Mouse (Mus musculus) CH12.LX (cell line): ENCODE data around the gene Srd5a1. TPM values are rescaled to one million over a fixed set of nuclear protein-coding genes. Genes with fewer than 3 reads are reported as not detected.
"Not testable (repeated sequence)": the region's sequence is repeated elsewhere in the genome, so short reads cannot be mapped to it uniquely, and the experiment has no call there.

ENCODE experiments used
- DNase-seq: peaks from one replicate; pipeline ENCODE4 v3.0.0-alpha.2; 2013; ENCODE audit errors: extremely low read depth
- H3K27ac ChIP-seq: 2 replicates; pipeline ENCODE4 v1.5.1; 2012; ENCODE audit warnings: low read depth, mild to moderate bottlenecking, control low read depth, moderate library complexity; ENCODE audit not compliant: insufficient read depth
- H3K27me3 ChIP-seq: replicated peaks from 2 replicates; pipeline ENCODE3; 2012; ENCODE audit warnings: inconsistent platforms
- H3K36me3 ChIP-seq, 2 experiments: replicated peaks in 1 of 2; 2 replicates each; pipeline versions ENCODE3 to v1.6.1; 2012; ENCODE audit warnings: inconsistent platforms in 1 of 2, low read length in 1 of 2, mild to moderate bottlenecking in 1 of 2, mixed read lengths in 1 of 2, moderate library complexity in 1 of 2; ENCODE audit not compliant: control insufficient read depth in 1 of 2, insufficient read depth in 1 of 2
- H3K4me1 ChIP-seq, 2 experiments: 2 replicates each; pipeline ENCODE4 v1.6.1; 2012; ENCODE audit warnings: inconsistent platforms in 1 of 2, moderate library complexity in 1 of 2; ENCODE audit not compliant: insufficient read depth in 2 of 2, control insufficient read depth in 1 of 2
- H3K4me2 ChIP-seq: 2 replicates; pipeline ENCODE4 v1.6.1; 2012; ENCODE audit warnings: low read depth, mild to moderate bottlenecking, control low read depth; ENCODE audit not compliant: poor library complexity, insufficient read depth, severe bottlenecking
- H3K4me3 ChIP-seq, 3 experiments: fragments of 150-350 bp in 1 of 3; sonication (generic) in 1 of 3; replicated peaks in 1 of 3; 2 replicates each; pipeline versions ENCODE3 to v1.5.1; 2011 to 2012; ENCODE audit warnings: low read depth in 2 of 3, low read length in 2 of 3, mild to moderate bottlenecking in 2 of 3, moderate library complexity in 2 of 3, control low read depth in 1 of 3, improper control_type of control experiment in 1 of 3, inconsistent platforms in 1 of 3, mixed read lengths in 1 of 3; ENCODE audit not compliant: poor library complexity in 1 of 3
- H3K79me2 ChIP-seq: replicated peaks from 2 replicates; pipeline ENCODE4 v1.6.1; 2012; ENCODE audit warnings: mild to moderate bottlenecking, moderate library complexity; ENCODE audit not compliant: control insufficient read depth, poor library complexity, insufficient read depth, severe bottlenecking; ENCODE audit errors: extremely low read depth
- H3K9ac ChIP-seq: 2 replicates; pipeline ENCODE4 v1.6.1; 2012; ENCODE audit warnings: low read depth, mild to moderate bottlenecking, control low read depth, moderate library complexity; ENCODE audit not compliant: insufficient read depth
- H3K9me3 ChIP-seq: replicated peaks from 2 replicates; pipeline ENCODE3; 2012; ENCODE audit warnings: low read length, inconsistent platforms, mixed read lengths
- CHD1 ChIP-seq: IDR thresholded peaks from 2 replicates; pipeline ENCODE4 v1.6.1; 2012; ENCODE audit warnings: low read depth, low read length, improper control_type of control experiment, inconsistent platforms
- CTCF ChIP-seq, 2 experiments: IDR thresholded peaks in 1 of 2; conservative IDR thresholded peaks in 1 of 2; 2 replicates each; pipeline ENCODE4 v1.5.1; 2011 to 2012; ENCODE audit warnings: low read depth in 2 of 2, low read length in 2 of 2, improper control_type of control experiment in 1 of 2, inconsistent platforms in 1 of 2, mild to moderate bottlenecking in 1 of 2, moderate library complexity in 1 of 2
- ELF1 ChIP-seq: IDR thresholded peaks from 2 replicates; pipeline ENCODE4 v1.6.1; 2014; ENCODE audit warnings: low read depth, mild to moderate bottlenecking, inconsistent platforms, low read length, improper control_type of control experiment
- ETS1 ChIP-seq: conservative IDR thresholded peaks from 2 replicates; pipeline ENCODE4 v1.6.1; 2012; ENCODE audit warnings: low read depth, mild to moderate bottlenecking, inconsistent platforms, low read length, improper control_type of control experiment, moderate library complexity
- GABPA ChIP-seq: IDR thresholded peaks from 2 replicates; pipeline ENCODE4 v1.6.1; 2012; ENCODE audit warnings: low read depth, low read length, improper control_type of control experiment, inconsistent platforms; ENCODE audit not compliant: insufficient replicate concordance
- IRF4 ChIP-seq: IDR thresholded peaks from 2 replicates; pipeline ENCODE4 v1.6.1; 2014; ENCODE audit warnings: low read depth, mild to moderate bottlenecking, inconsistent platforms, low read length, improper control_type of control experiment
- JUN ChIP-seq: IDR thresholded peaks from 2 replicates; pipeline ENCODE4 v1.6.1; 2011; ENCODE audit warnings: low read depth, mild to moderate bottlenecking, low read length, improper control_type of control experiment, moderate library complexity; ENCODE audit not compliant: insufficient read depth
- JUND ChIP-seq: conservative IDR thresholded peaks from 2 replicates; pipeline ENCODE4 v1.6.1; 2011; ENCODE audit warnings: low read depth, low read length, improper control_type of control experiment
- KAT2A ChIP-seq: IDR thresholded peaks from 2 replicates; pipeline ENCODE4 v1.6.1; 2012; ENCODE audit warnings: low read length, improper control_type of control experiment, inconsistent platforms; ENCODE audit not compliant: insufficient replicate concordance
- MAFK ChIP-seq: IDR thresholded peaks from 2 replicates; pipeline ENCODE4 v1.6.1; 2011; ENCODE audit warnings: low read length, improper control_type of control experiment; ENCODE audit not compliant: insufficient replicate concordance
- MAX ChIP-seq: IDR thresholded peaks from 2 replicates; pipeline ENCODE4 v1.6.1; 2011; ENCODE audit warnings: low read length, improper control_type of control experiment
- MXI1 ChIP-seq: IDR thresholded peaks from 2 replicates; pipeline ENCODE4 v1.6.1; 2011; ENCODE audit warnings: mild to moderate bottlenecking, low read depth, low read length, improper control_type of control experiment
- MYC ChIP-seq: IDR thresholded peaks from 2 replicates; pipeline ENCODE4 v1.6.1; 2011; ENCODE audit warnings: low read depth, mild to moderate bottlenecking, improper control_type of control experiment, low read length
- PAX5 ChIP-seq: IDR thresholded peaks from 2 replicates; pipeline ENCODE4 v1.6.1; 2012; ENCODE audit warnings: low read length, inconsistent platforms, mixed read lengths
- POLR2A ChIP-seq: IDR thresholded peaks from 2 replicates; pipeline ENCODE4 v1.6.1; 2011; ENCODE audit warnings: low read depth, mild to moderate bottlenecking, improper control_type of control experiment, low read length
- TBP ChIP-seq: conservative IDR thresholded peaks from 2 replicates; pipeline ENCODE4 v1.6.1; 2011; ENCODE audit warnings: low read depth, low read length, improper control_type of control experiment
- USF1 ChIP-seq: IDR thresholded peaks from 2 replicates; pipeline ENCODE4 v1.6.1; 2014; ENCODE audit warnings: low read depth, mild to moderate bottlenecking, inconsistent platforms, low read length, improper control_type of control experiment
- ZC3H11A ChIP-seq: IDR thresholded peaks from 2 replicates; pipeline ENCODE4 v1.6.1; 2012; ENCODE audit warnings: low read depth, mild to moderate bottlenecking, inconsistent platforms, low read length, improper control_type of control experiment
- ZKSCAN1 ChIP-seq: IDR thresholded peaks from 2 replicates; pipeline ENCODE4 v1.6.1; 2012; ENCODE audit warnings: low read depth, inconsistent platforms, low read length, improper control_type of control experiment, borderline replicate concordance
- dilution Hi-C: fragments of 300-500 bp; cut with MboI; formaldehyde crosslinking; loops from 2 replicates; pipeline ENCODE4 v1.14.3; 2020; ENCODE audit warnings: low sequenced_read_pairs; ENCODE audit not compliant: extremely low pct_unique_long_range_greater_than_20kb, extremely low pct_ligation_motif_present
- in situ Hi-C: fragments of 300-500 bp; cut with MboI; formaldehyde crosslinking; loops from 3 replicates; pipeline ENCODE4 v1.14.3; 2019; ENCODE audit warnings: low sequenced_read_pairs, low pct_ligation_motif_present, low pct_unique_long_range_greater_than_20kb, mixed read lengths
- polyA plus RNA-seq: library from polyadenylated mRNA; unstranded; fragments of >175 nt; gene quantifications from 2 replicates; pipeline ENCODE4 v1.2.1, GENCODE M21; 2012; ENCODE audit warnings: low read depth; ENCODE audit not compliant: insufficient read length
- total RNA-seq, 2 experiments: library from RNA; depleted of rRNA; stranded (reverse); fragments of 300-350 nt in 1 of 2; fragments of >200 nt in 1 of 2; gene quantifications; 2 replicates each; pipeline ENCODE4 v1.2.3; 2012 to 2014

Srd5a1 gene
- total and polyA plus RNA-seq, 3 experiments, result 1.2 to 2.4 (median 2.3) TPM

DNA sequence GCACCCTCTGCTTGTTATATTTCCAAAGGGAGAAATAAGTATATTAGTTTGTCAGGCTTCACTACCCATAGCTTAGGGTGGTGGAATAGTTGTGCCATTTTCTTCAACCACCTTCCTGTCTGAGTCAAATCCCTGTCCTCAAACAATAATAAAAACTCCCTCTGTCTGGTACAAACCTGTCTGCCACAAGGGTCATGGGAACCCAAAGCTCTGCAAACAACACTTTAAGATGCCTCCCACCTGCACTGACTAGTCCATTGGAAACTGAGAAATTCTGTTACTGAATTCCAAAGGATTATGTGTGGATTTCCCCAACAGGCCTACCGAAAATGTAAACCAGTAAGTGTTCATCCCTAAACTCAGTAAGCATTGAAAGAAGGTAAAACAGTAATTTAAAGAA is 6.6 kb downstream of the Srd5a1 start:
- Histone ChIP-seq H3K9ac (no peak overlapping the region), H3K4me2 (no peak overlapping the region), H3K27me3 (no peaks in the 10 kb centered on the region), H3K4me3 (no peak overlapping the region), H3K27ac (no peak overlapping the region), H3K9me3 (no peaks in the 10 kb centered on the region), H3K4me1 (no peaks in the 10 kb centered on the region), H3K36me3 (no peaks in the 10 kb centered on the region)
- DNase-seq, result no peak
- dilution Hi-C loops, result no loop called here
- TF ChIP-seq ETS1 (no peak), KAT2A (no peak), CTCF (conservative IDR thresholded peaks at IDR 0.05 in 1 of 2, IDR thresholded peaks at IDR 0.05 in 1 of 2; ENCODE audit: low read depth in 2 of 2, low read length in 2 of 2) (no peak), GABPA (no peak), ZC3H11A (no peak)
- TF ChIP-seq, all 38 proteins: peak for 0
- in situ Hi-C loops, result no loop called here
- no peaks in the 10 kb centered on the region for H3K79me2 ChIP-seq

DNA sequence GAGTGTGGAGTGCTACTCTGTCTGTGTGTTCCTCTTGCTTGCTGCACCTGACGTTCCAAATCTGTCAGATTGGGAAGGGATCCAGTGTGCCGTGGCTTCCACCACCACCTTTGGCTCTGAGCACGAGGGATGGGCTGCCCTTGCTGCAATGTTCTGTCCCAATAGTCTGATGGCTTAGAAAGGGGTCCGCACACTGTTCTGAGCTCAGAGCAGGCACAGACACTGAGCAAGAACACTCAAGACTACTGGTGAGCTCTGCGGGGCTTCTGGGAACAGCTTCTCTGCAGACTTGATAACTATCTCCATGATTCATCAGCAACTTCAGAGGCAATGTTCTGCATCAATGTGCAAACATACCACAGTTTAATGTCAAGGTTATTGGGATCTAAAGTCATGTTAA is 9.9 kb downstream of the Srd5a1 start:
- Histone ChIP-seq H3K4me2 (no peak overlapping the region), H3K36me3 (no peaks in the 10 kb centered on the region), H3K4me3 (no peak overlapping the region), H3K4me1 (no peaks in the 10 kb centered on the region), H3K9me3 (no peaks in the 10 kb centered on the region), H3K9ac (no peak overlapping the region), H3K27me3 (no peaks in the 10 kb centered on the region), H3K27ac (no peak overlapping the region), H3K79me2 (no peaks in the 10 kb centered on the region)
- TF ChIP-seq TBP (no peak), USF1 (no peak), ETS1 (no peak), PAX5 (no peak), ZC3H11A (no peak), IRF4 (no peak), MAFK (no peak), ZKSCAN1 (no peak), ELF1 (no peak), JUND (no peak), JUN (no peak), CHD1 (no peak), MXI1 (no peak), MYC (no peak), POLR2A (no peak), MAX (no peak)
- in situ Hi-C loops, result no loop called here
- dilution Hi-C loops, result no loop called here
- no peak for DNase-seq

DNA sequence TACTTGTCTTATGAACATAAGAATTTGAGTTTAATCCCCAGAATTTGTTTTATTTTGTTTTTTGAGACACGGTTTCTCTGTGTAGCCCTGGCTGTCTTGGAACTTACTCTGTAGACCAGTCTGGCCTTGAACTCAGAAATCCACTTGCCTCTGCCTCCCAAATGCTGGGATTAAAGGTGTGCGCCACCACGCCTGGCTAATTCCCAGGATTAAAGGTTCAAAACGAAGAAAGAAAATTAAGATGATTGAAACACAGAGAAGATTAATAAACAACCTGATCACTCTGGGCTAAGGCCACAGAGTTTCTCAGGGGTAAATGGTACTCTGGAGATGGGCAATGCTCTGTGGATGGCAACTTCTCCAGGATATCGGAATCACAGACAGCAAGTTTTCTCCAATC is 10.4 kb downstream of the Srd5a1 start:
- dilution Hi-C loops, H3K36me3 ChIP-seq, DNase-seq, H3K4me3 ChIP-seq, H3K9ac ChIP-seq, in situ Hi-C loops, H3K27ac ChIP-seq, H3K27me3 ChIP-seq, H3K79me2 ChIP-seq, H3K9me3 ChIP-seq, H3K4me1 ChIP-seq, H3K4me2 ChIP-seq: not testable (repeated sequence)
